Mouse (Mus musculus) midbrain, embryonic 13.5 days (tissue): ENCODE measurements around the gene Vmn1r45. TPM values are rescaled to one million over a fixed set of nuclear protein-coding genes. Genes with fewer than 3 reads are reported as not detected.
"Not testable (repeated sequence)": the region's sequence is repeated elsewhere in the genome, so short reads cannot be mapped to it uniquely, and the experiment has no call there.

Source experiments
- ATAC-seq: fragments of 200-750 bp; cut with Nextera tagmentation; 2 replicates; pipeline ENCODE4 v1.8.0; 2017; ENCODE audit warnings: mild to moderate bottlenecking, moderate TSS enrichment, moderate library complexity
- H3K27ac ChIP-seq: fragments of 300-500 bp; sonication (generic); 2 replicates; pipeline ENCODE4 v1.5.1; 2015; ENCODE audit warnings: inconsistent platforms, mild to moderate bottlenecking, moderate library complexity
- H3K27me3 ChIP-seq: fragments of 300-500 bp; sonication (generic); 2 replicates; pipeline ENCODE4 v1.6.1; 2015; ENCODE audit warnings: mild to moderate bottlenecking, inconsistent platforms
- H3K36me3 ChIP-seq: fragments of 300-500 bp; sonication (generic); 2 replicates; pipeline ENCODE4 v1.6.1; 2015; ENCODE audit warnings: mild to moderate bottlenecking, inconsistent platforms
- H3K4me1 ChIP-seq: fragments of 300-500 bp; sonication (generic); replicated peaks from 2 replicates; pipeline ENCODE4 v1.6.1; 2015; ENCODE audit warnings: inconsistent platforms
- H3K4me2 ChIP-seq: fragments of 300-500 bp; sonication (generic); replicated peaks from 2 replicates; pipeline ENCODE4 v1.6.1; 2015; ENCODE audit warnings: moderate library complexity, mild to moderate bottlenecking, inconsistent platforms
- H3K4me3 ChIP-seq: fragments of 300-500 bp; sonication (generic); replicated peaks from 2 replicates; pipeline ENCODE4 v1.5.1; 2015; ENCODE audit warnings: mild to moderate bottlenecking, inconsistent platforms
- H3K9ac ChIP-seq: fragments of 300-500 bp; sonication (generic); replicated peaks from 2 replicates; pipeline ENCODE4 v1.6.1; 2015; ENCODE audit warnings: mild to moderate bottlenecking, inconsistent platforms
- H3K9me3 ChIP-seq: fragments of 300-500 bp; sonication (generic); 2 replicates; pipeline ENCODE4 v1.6.1; 2016; ENCODE audit warnings: mild to moderate bottlenecking, inconsistent platforms
- WGBS: fragments of 180-500 bp; shearing (Covaris S2); methylation state at CpG from one replicate; pipeline ENCODE4 v1.1.7; 2015; 5-methylcytosine and 5-hydroxymethylcytosine counted together
- polyA plus RNA-seq: library from polyadenylated mRNA; unstranded; fragments of >200 nt; fragmentation: Nextera tagmentation; extraction: Ambion mirVana; gene quantifications from 2 replicates; pipeline ENCODE4 v1.2.1, GENCODE M21; 2015

Vmn1r45 gene
- polyA plus RNA-seq: not detected in 2 replicates

- not testable (repeated sequence) for ATAC-seq, H3K27me3 ChIP-seq
- WGBS: 91% methylated on average over 2 of the region's 2 CpGs
Measured at GRCm38 (mm10) chr6:89940498-89940897, at the start of gene Vmn1r45. Vmn1r45 (minus strand) TSS chr6:89940598.

GRCm38 (mm10) chr6:89985989-89986388, 45.6 kb upstream of the Vmn1r45 start:
- Histone ChIP-seq H3K27ac (no peak overlapping the region), H3K9ac (no peak overlapping the region), H3K4me1 (no peaks in the 10 kb centered on the region), H3K4me2 (no peak overlapping the region), H3K27me3 (no peaks in the 10 kb centered on the region), H3K4me3 (no peak overlapping the region), H3K36me3 (no peaks in the 10 kb centered on the region), H3K9me3 (peaks cover 18% of the 10 kb centered on the region; the same call in 1 of the 2 replicates)
- no peak for ATAC-seq
- 11% methylated on average over 1 of the region's 1 CpGs for WGBS

More at GRCm38 (mm10) chr6:89940498-89940897, at the start of gene Vmn1r45:
- not testable (repeated sequence) for H3K27ac ChIP-seq, H3K9me3 ChIP-seq, H3K4me3 ChIP-seq, H3K9ac ChIP-seq, H3K4me1 ChIP-seq, H3K4me2 ChIP-seq, H3K36me3 ChIP-seq

GRCm38 (mm10) chr6:89969013-89969412, 28.6 kb upstream of the Vmn1r45 start, which contains the start of gene Vmn1r46:
Vmn1r46 (plus strand) TSS chr6:89969313.
- H3K27me3 ChIP-seq: no peaks in the 10 kb centered on the region
- H3K4me3 ChIP-seq: no peak within 1 kb of the TSS
- peaks cover 11% of the 10 kb centered on the region for H3K9me3 ChIP-seq
- no peak within 1 kb of the TSS for H3K27ac ChIP-seq
- H3K9ac ChIP-seq: no peak within 1 kb of the TSS
- no peaks in the 10 kb centered on the region for H3K36me3 ChIP-seq
- 59% methylated on average over 2 of the region's 2 CpGs for WGBS
- no peaks in the 10 kb centered on the region for H3K4me1 ChIP-seq
- H3K4me2 ChIP-seq: no peak within 1 kb of the TSS
- ATAC-seq: no peak

GRCm38 (mm10) chr6:89966341-89966740, 25.9 kb upstream of the Vmn1r45 start:
- no peaks in the 10 kb centered on the region for H3K4me1 ChIP-seq
- no peak overlapping the region for H3K4me2 ChIP-seq
- H3K4me3 ChIP-seq: no peak overlapping the region
- ATAC-seq: no peak
- peaks cover 6% of the 10 kb centered on the region for H3K9me3 ChIP-seq
- H3K27ac ChIP-seq: no peak overlapping the region
- H3K9ac ChIP-seq: no peak overlapping the region
- H3K36me3 ChIP-seq: no peaks in the 10 kb centered on the region
- no peaks in the 10 kb centered on the region for H3K27me3 ChIP-seq

GRCm38 (mm10) chr6:89953556-89953955, 13.2 kb upstream of the Vmn1r45 start:
- H3K4me3 ChIP-seq: no peak overlapping the region
- WGBS: 71% methylated on average over 2 of the region's 2 CpGs
- ATAC-seq: no peak
- H3K9ac ChIP-seq: no peak overlapping the region
- H3K4me1 ChIP-seq: no peaks in the 10 kb centered on the region
- H3K9me3 ChIP-seq: peaks cover 11% of the 10 kb centered on the region; the same call in 1 of the 2 replicates
- H3K36me3 ChIP-seq: no peaks in the 10 kb centered on the region
- H3K27ac ChIP-seq: no peak overlapping the region
- no peaks in the 10 kb centered on the region for H3K27me3 ChIP-seq
- no peak overlapping the region for H3K4me2 ChIP-seq

DNA sequence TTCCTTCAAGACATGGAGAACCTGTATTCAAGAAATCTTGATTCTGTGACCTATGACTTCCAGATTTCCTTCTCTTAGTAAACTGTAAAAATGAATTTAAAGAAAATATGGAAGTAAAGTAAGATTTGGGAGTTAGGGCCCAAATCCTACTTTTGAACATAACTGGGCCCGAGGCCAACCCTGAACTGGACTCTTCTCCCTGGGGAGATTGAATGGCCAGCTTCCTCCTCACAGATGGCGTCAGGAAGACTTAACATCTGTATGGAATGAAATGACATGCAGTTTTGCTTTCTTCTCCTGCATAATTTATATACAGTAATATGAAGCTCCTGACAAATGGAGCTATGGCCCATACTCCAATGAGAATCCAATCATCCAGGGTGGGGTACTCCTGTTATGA, 528 bp upstream of the Vmn1r45 start:
- no peaks in the 10 kb centered on the region for H3K36me3 ChIP-seq
- H3K27me3 ChIP-seq: no peaks in the 10 kb centered on the region
- no peak for ATAC-seq
- H3K4me2 ChIP-seq: no peak overlapping the region
- no peak overlapping the region for H3K9ac ChIP-seq
- no peak overlapping the region for H3K4me3 ChIP-seq
- H3K9me3 ChIP-seq: 0 out of 2 replicates have a peak, but pooled peaks cover 5% of the 10 kb centered on the region
- no peaks in the 10 kb centered on the region for H3K4me1 ChIP-seq
- 89% methylated on average over 2 of the region's 2 CpGs for WGBS
- no peak overlapping the region for H3K27ac ChIP-seq

DNA sequence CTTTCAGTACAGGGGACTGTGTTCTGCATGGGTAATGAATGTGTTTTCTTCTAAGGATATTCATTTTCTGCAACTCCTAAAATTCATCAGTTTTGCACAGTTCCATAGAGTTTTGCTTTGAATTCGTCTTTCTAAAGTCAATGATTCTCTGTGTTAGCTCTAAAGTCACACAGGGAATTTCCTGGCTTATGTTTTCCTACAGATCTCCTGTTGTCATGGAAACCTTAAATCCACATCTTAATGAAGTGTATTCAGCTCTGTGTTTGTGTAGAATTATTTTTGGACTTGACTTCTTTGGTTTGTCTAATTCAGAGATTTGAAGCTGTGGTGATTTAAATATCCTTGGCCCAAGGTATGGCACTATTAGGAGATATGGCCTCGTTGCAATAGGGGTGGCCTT, 56.6 kb downstream of the Vmn1r45 start:
- Histone ChIP-seq H3K4me3 (no peak overlapping the region), H3K4me1 (no peaks in the 10 kb centered on the region), H3K27ac (no peak overlapping the region), H3K4me2 (no peak overlapping the region), H3K9ac (no peak overlapping the region), H3K27me3 (no peaks in the 10 kb centered on the region), H3K36me3 (no peaks in the 10 kb centered on the region), H3K9me3 (no peaks in the 10 kb centered on the region)
- 49% methylated on average over 2 of the region's 2 CpGs for WGBS
- ATAC-seq: no peak

GRCm38 (mm10) chr6:89883360-89883759, 57.0 kb downstream of the Vmn1r45 start, which contains the start of gene Vmn1r44:
Vmn1r44 (plus strand) TSS chr6:89883660.
- WGBS: 76% methylated on average over 1 of the region's 1 CpGs
- Histone ChIP-seq H3K4me1 (no peaks in the 10 kb centered on the region), H3K4me3 (no peak within 1 kb of the TSS), H3K27ac (no peak within 1 kb of the TSS), H3K9me3 (no peaks in the 10 kb centered on the region), H3K4me2 (no peak within 1 kb of the TSS), H3K9ac (no peak within 1 kb of the TSS), H3K36me3 (no peaks in the 10 kb centered on the region), H3K27me3 (no peaks in the 10 kb centered on the region)
- no peak for ATAC-seq

Other genes with a start within 250 kb of the Vmn1r45 start
- gene Vmn1r40, start 233.1 kb downstream of the Vmn1r45 start, polyA plus RNA-seq: not detected in 2 replicates
- not detected in 2 replicates for gene Vmn1r41, start 199.8 kb downstream of the Vmn1r45 start, polyA plus RNA-seq
- not detected in 2 replicates for gene Vmn1r42, start 64.2 kb downstream of the Vmn1r45 start, polyA plus RNA-seq
- gene Vmn1r43, start 64.2 kb downstream of the Vmn1r45 start, polyA plus RNA-seq: not detected in 2 replicates
- gene Vmn1r44, start 56.9 kb downstream of the Vmn1r45 start, polyA plus RNA-seq: not detected in 2 replicates
- not detected in 2 replicates for gene Vmn1r46, start 28.7 kb upstream of the Vmn1r45 start, polyA plus RNA-seq
- not detected in 2 replicates for gene Vmn1r47, start 75.5 kb upstream of the Vmn1r45 start, polyA plus RNA-seq
- not detected in 2 replicates for gene Vmn1r48, start 96.2 kb upstream of the Vmn1r45 start, polyA plus RNA-seq
- gene Vmn1r49, start 137.9 kb upstream of the Vmn1r45 start, polyA plus RNA-seq: not detected in 2 replicates
- not detected in 2 replicates for gene Vmn1r50, start 160.8 kb upstream of the Vmn1r45 start, polyA plus RNA-seq
- not detected in 2 replicates for gene Vmn1r51, start 182.0 kb upstream of the Vmn1r45 start, polyA plus RNA-seq
- not detected in 2 replicates for gene Vmn1r52, start 234.2 kb upstream of the Vmn1r45 start, polyA plus RNA-seq